Mouse (Mus musculus) stomach, embryonic 15.5 days (tissue): Measurements from ENCODE around the gene Coa3. TPM values are rescaled to one million over a fixed set of nuclear protein-coding genes. Genes with fewer than 3 reads are reported as not detected.
A peak's percentile ranks its signal among the peaks of the same experiment; 100 is the strongest.

ENCODE experiments used
- ATAC-seq: fragments of 200-750 bp; cut with Nextera tagmentation; 2 replicates; pipeline ENCODE4 v1.8.0; 2017; ENCODE audit warnings: low read depth, moderate number of reproducible peaks, moderate TSS enrichment; ENCODE audit not compliant: insufficient read depth, low FRiP score
- H3K27ac ChIP-seq: fragments of 300-500 bp; sonication (generic); 2 replicates; pipeline ENCODE4 v1.5.1; 2015; ENCODE audit warnings: mild to moderate bottlenecking, inconsistent platforms
- H3K27me3 ChIP-seq: fragments of 300-500 bp; sonication (generic); replicated peaks from 2 replicates; pipeline ENCODE4 v1.6.1; 2015; ENCODE audit warnings: inconsistent platforms
- H3K36me3 ChIP-seq: fragments of 300-500 bp; sonication (generic); 2 replicates; pipeline ENCODE4 v1.6.1; 2015; ENCODE audit warnings: inconsistent platforms
- H3K4me1 ChIP-seq: fragments of 300-500 bp; sonication (generic); 2 replicates; pipeline ENCODE4 v1.6.1; 2015; ENCODE audit warnings: inconsistent platforms
- H3K4me2 ChIP-seq: fragments of 300-500 bp; sonication (generic); 2 replicates; pipeline ENCODE4 v1.6.1; 2015; ENCODE audit warnings: mild to moderate bottlenecking, inconsistent platforms
- H3K4me3 ChIP-seq: fragments of 300-500 bp; sonication (generic); replicated peaks from 2 replicates; pipeline ENCODE4 v1.5.1; 2015; ENCODE audit warnings: inconsistent platforms
- H3K9ac ChIP-seq: fragments of 300-500 bp; sonication (generic); 2 replicates; pipeline ENCODE4 v1.6.1; 2015; ENCODE audit warnings: inconsistent platforms
- H3K9me3 ChIP-seq: fragments of 300-500 bp; sonication (generic); 2 replicates; pipeline ENCODE4 v1.6.1; 2016; ENCODE audit warnings: inconsistent platforms
- WGBS: fragments of 180-500 bp; shearing (Covaris S2); methylation state at CpG from one replicate; pipeline ENCODE4 v1.1.7; 2015; 5-methylcytosine and 5-hydroxymethylcytosine counted together
- polyA plus RNA-seq: library from polyadenylated mRNA; unstranded; fragments of >200 nt; fragmentation: Nextera tagmentation; extraction: Ambion mirVana; gene quantifications from 2 replicates; pipeline ENCODE4 v1.2.1, GENCODE M21; 2015

Coa3 gene
- polyA plus RNA-seq, 1 experiment from 2014 or later: 202 TPM

- Histone ChIP-seq H3K4me2 (peak overlapping the region; percentile 82), H3K9ac (peak overlapping the region; percentile 49), H3K27me3 (no peaks in the 10 kb centered on the region), H3K4me3 (peak overlapping the region; percentile 82), H3K4me1 (peaks cover 27% of the 10 kb centered on the region), H3K36me3 (peaks cover 3% of the 10 kb centered on the region; the same call in 1 of the 2 replicates), H3K27ac (peak overlapping the region; percentile 76), H3K9me3 (no peaks in the 10 kb centered on the region)
- peak; percentile 38; the same call in 1 of the 2 replicates for ATAC-seq
- 49% methylated on average over 12 of the region's 12 CpGs for WGBS
Observed at GRCm38 (mm10) chr11:101277381-101278222, 1.3 kb downstream of the Coa3 start.

- Histone ChIP-seq H3K9ac (no peak overlapping the region), H3K4me2 (peak overlapping the region; percentile 82), H3K9me3 (no peaks in the 10 kb centered on the region), H3K4me3 (peak overlapping the region; percentile 7; the same call in 1 of the 2 replicates), H3K4me1 (peaks cover 27% of the 10 kb centered on the region), H3K36me3 (peaks cover 3% of the 10 kb centered on the region; the same call in 1 of the 2 replicates), H3K27ac (no peak overlapping the region), H3K27me3 (no peaks in the 10 kb centered on the region)
- WGBS: 38% methylated on average over 27 of the region's 27 CpGs
- ATAC-seq: no peak
Observed at GRCm38 (mm10) chr11:101276319-101277070, 2.4 kb downstream of the Coa3 start.

- Histone ChIP-seq H3K4me2 (no peak overlapping the region), H3K9me3 (no peaks in the 10 kb centered on the region), H3K9ac (no peak overlapping the region), H3K4me1 (peaks cover 27% of the 10 kb centered on the region), H3K27me3 (no peaks in the 10 kb centered on the region; the same call in 1 of the 2 replicates), H3K27ac (no peak overlapping the region), H3K4me3 (no peak overlapping the region), H3K36me3 (peaks cover 3% of the 10 kb centered on the region; the same call in 1 of the 2 replicates)
- 72% methylated on average over 4 of the region's 4 CpGs for WGBS
- ATAC-seq: no peak
Observed at GRCm38 (mm10) chr11:101275309-101275708, 3.6 kb downstream of the Coa3 start.

GRCm38 (mm10) chr11:101272446-101272845 lies 6.5 kb downstream of the Coa3 start:
- Histone ChIP-seq H3K9ac (no peak overlapping the region), H3K9me3 (no peaks in the 10 kb centered on the region), H3K4me2 (no peak overlapping the region), H3K4me3 (no peak overlapping the region), H3K4me1 (peaks cover 15% of the 10 kb centered on the region), H3K36me3 (peaks cover 3% of the 10 kb centered on the region; the same call in 1 of the 2 replicates), H3K27me3 (no peaks in the 10 kb centered on the region; the same call in 1 of the 2 replicates), H3K27ac (no peak overlapping the region)
- ATAC-seq: no peak
- WGBS: 88% methylated on average over 3 of the region's 3 CpGs

- WGBS: 17% methylated on average over 10 of the region's 10 CpGs
- H3K9me3 ChIP-seq: no peaks in the 10 kb centered on the region
- H3K27ac ChIP-seq: no peak overlapping the region
- H3K4me2 ChIP-seq: no peak overlapping the region
- no peak for ATAC-seq
- H3K9ac ChIP-seq: no peak overlapping the region
- H3K36me3 ChIP-seq: peaks cover 3% of the 10 kb centered on the region; the same call in 1 of the 2 replicates
- H3K4me3 ChIP-seq: no peak overlapping the region
- H3K4me1 ChIP-seq: peaks cover 6% of the 10 kb centered on the region; the same call in 1 of the 2 replicates
- peaks cover 8% of the 10 kb centered on the region; the same call in 1 of the 2 replicates for H3K27me3 ChIP-seq
Observed at GRCm38 (mm10) chr11:101269577-101270116, 9.3 kb downstream of the Coa3 start.

GRCm38 (mm10) chr11:101265906-101266305 lies 13.0 kb downstream of the Coa3 start:
- Histone ChIP-seq H3K4me1 (peaks cover 31% of the 10 kb centered on the region), H3K36me3 (no peaks in the 10 kb centered on the region), H3K9me3 (no peaks in the 10 kb centered on the region), H3K4me3 (no peak overlapping the region), H3K27ac (no peak overlapping the region), H3K27me3 (peaks cover 26% of the 10 kb centered on the region), H3K9ac (no peak overlapping the region), H3K4me2 (no peak overlapping the region)
- WGBS: 45% methylated on average over 6 of the region's 6 CpGs
- ATAC-seq: no peak

GRCm38 (mm10) chr11:101264954-101265471 lies 13.9 kb downstream of the Coa3 start:
- ATAC-seq: no peak
- Histone ChIP-seq H3K27me3 (peaks cover 26% of the 10 kb centered on the region), H3K4me2 (peak overlapping the region; percentile 52), H3K27ac (no peak overlapping the region), H3K4me3 (peak overlapping the region; percentile 29), H3K36me3 (no peaks in the 10 kb centered on the region), H3K4me1 (peaks cover 34% of the 10 kb centered on the region), H3K9me3 (no peaks in the 10 kb centered on the region), H3K9ac (no peak overlapping the region)
- 12% methylated on average over 31 of the region's 31 CpGs for WGBS

GRCm38 (mm10) chr11:101263989-101264280 lies 15.0 kb downstream of the Coa3 start:
- no peak overlapping the region for H3K27ac ChIP-seq
- H3K9me3 ChIP-seq: no peaks in the 10 kb centered on the region
- peaks cover 44% of the 10 kb centered on the region for H3K4me1 ChIP-seq
- no peaks in the 10 kb centered on the region for H3K36me3 ChIP-seq
- 32% methylated on average over 3 of the region's 3 CpGs for WGBS
- no peak overlapping the region for H3K9ac ChIP-seq
- peaks cover 26% of the 10 kb centered on the region for H3K27me3 ChIP-seq
- H3K4me3 ChIP-seq: no peak overlapping the region
- no peak for ATAC-seq
- no peak overlapping the region for H3K4me2 ChIP-seq

- Histone ChIP-seq H3K4me1 (peaks cover 50% of the 10 kb centered on the region), H3K9me3 (no peaks in the 10 kb centered on the region), H3K36me3 (peaks cover 5% of the 10 kb centered on the region; the same call in 1 of the 2 replicates), H3K27ac (no peak overlapping the region), H3K9ac (no peak overlapping the region), H3K4me3 (peak overlapping the region; percentile 61; the same call in 1 of the 2 replicates), H3K27me3 (peaks cover 26% of the 10 kb centered on the region), H3K4me2 (peak overlapping the region; percentile 94)
- WGBS: 26% methylated on average over 32 of the region's 32 CpGs
- no peak for ATAC-seq
Observed at GRCm38 (mm10) chr11:101263138-101263988, 15.6 kb downstream of the Coa3 start.

- Histone ChIP-seq H3K4me3 (peak overlapping the region; percentile 61), H3K27ac (no peak overlapping the region), H3K27me3 (peaks cover 26% of the 10 kb centered on the region), H3K36me3 (peaks cover 8% of the 10 kb centered on the region; the same call in 1 of the 2 replicates), H3K9ac (0 out of 2 replicates have a peak overlapping the region, but pooled peaks have one; percentile 19), H3K9me3 (no peaks in the 10 kb centered on the region), H3K4me1 (peaks cover 54% of the 10 kb centered on the region), H3K4me2 (peak overlapping the region; percentile 94)
- 10% methylated on average over 24 of the region's 24 CpGs for WGBS
- ATAC-seq: no peak
Observed at GRCm38 (mm10) chr11:101262272-101262967, 16.5 kb downstream of the Coa3 start.
